Mouse (Mus musculus) heart, embryonic 13.5 days (tissue): ENCODE measurements around the gene Notch3. TPM values are rescaled to one million over a fixed set of nuclear protein-coding genes. Genes with fewer than 3 reads are reported as not detected.

Source experiments
- ATAC-seq: fragments of 200-750 bp; cut with Nextera tagmentation; 2 replicates; pipeline ENCODE4 v1.8.0; 2017; ENCODE audit warnings: moderate TSS enrichment; ENCODE audit not compliant: insufficient number of reproducible peaks, low FRiP score, low TSS enrichment; ENCODE audit errors: extremely low read depth
- H3K27ac ChIP-seq: fragments of 300-500 bp; sonication (generic); replicated peaks from 2 replicates; pipeline ENCODE4 v1.5.1; 2015; ENCODE audit warnings: moderate library complexity, mild to moderate bottlenecking, inconsistent platforms
- H3K27me3 ChIP-seq: fragments of 300-500 bp; sonication (generic); replicated peaks from 2 replicates; pipeline ENCODE4 v1.6.1; 2015; ENCODE audit warnings: mild to moderate bottlenecking, inconsistent platforms
- H3K36me3 ChIP-seq: fragments of 300-500 bp; sonication (generic); 2 replicates; pipeline ENCODE4 v1.6.1; 2015; ENCODE audit warnings: mild to moderate bottlenecking, inconsistent platforms
- H3K4me1 ChIP-seq: fragments of 300-500 bp; sonication (generic); 2 replicates; pipeline ENCODE4 v1.6.1; 2015; ENCODE audit warnings: inconsistent platforms
- H3K4me2 ChIP-seq: fragments of 300-500 bp; sonication (generic); 2 replicates; pipeline ENCODE4 v1.6.1; 2015; ENCODE audit warnings: inconsistent platforms, mild to moderate bottlenecking, moderate library complexity
- H3K4me3 ChIP-seq: fragments of 300-500 bp; sonication (generic); 2 replicates; pipeline ENCODE4 v1.5.1; 2015; ENCODE audit warnings: moderate library complexity, mild to moderate bottlenecking, inconsistent platforms
- H3K9ac ChIP-seq: fragments of 300-500 bp; sonication (generic); 2 replicates; pipeline ENCODE4 v1.6.1; 2015; ENCODE audit warnings: inconsistent platforms, mild to moderate bottlenecking, moderate library complexity
- H3K9me3 ChIP-seq: fragments of 300-500 bp; sonication (generic); 2 replicates; pipeline ENCODE4 v1.6.1; 2016; ENCODE audit warnings: inconsistent platforms
- WGBS: fragments of 180-500 bp; shearing (Covaris S2); methylation state at CpG from one replicate; pipeline ENCODE4 v1.1.7; 2015; ENCODE audit warnings: mixed read lengths; 5-methylcytosine and 5-hydroxymethylcytosine counted together
- polyA plus RNA-seq: library from polyadenylated mRNA; unstranded; fragments of >200 nt; fragmentation: Nextera tagmentation; extraction: Ambion mirVana; gene quantifications from 2 replicates; pipeline ENCODE4 v1.2.1, GENCODE M21; 2015

The Notch3 gene
- polyA plus RNA-seq, 1 experiment from 2014 or later: 5.7 TPM

DNA sequence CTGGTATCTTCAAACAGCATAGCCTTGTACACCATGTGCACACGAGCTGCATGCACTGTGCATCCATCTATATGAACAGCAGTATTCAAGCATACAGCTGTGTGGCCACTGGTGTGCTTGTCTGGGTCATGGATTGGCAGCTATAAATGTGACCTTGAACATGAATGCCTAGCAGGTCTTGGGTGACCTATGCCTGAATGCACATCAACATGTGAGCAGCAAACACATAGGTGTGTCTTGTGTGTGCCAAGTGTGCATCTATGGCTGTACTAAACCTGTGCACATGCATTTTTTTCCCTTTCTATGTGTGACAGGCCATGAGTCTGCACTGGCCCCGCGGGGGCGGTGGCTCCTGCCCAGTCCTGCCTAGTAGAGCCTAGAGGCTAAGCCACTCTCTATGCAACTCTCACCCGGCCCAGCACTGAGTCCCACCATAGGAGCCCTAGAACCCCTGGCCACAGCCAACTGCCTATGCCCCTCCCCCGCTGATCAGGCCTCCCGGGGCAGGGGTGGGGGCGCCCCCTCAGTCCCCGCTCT is 1.3 kb downstream of the Notch3 start:
- Histone ChIP-seq H3K9me3 (no peaks in the 10 kb centered on the region), H3K4me2 (peak overlapping the region; percentile 92), H3K4me1 (peaks cover 51% of the 10 kb centered on the region), H3K4me3 (peak overlapping the region; percentile 81), H3K9ac (peak overlapping the region; percentile 92), H3K27me3 (peaks cover 36% of the 10 kb centered on the region), H3K36me3 (no peaks in the 10 kb centered on the region), H3K27ac (peak overlapping the region; percentile 82)
- peak; percentile 30; the same call in 1 of the 2 replicates for ATAC-seq
- WGBS: 7% methylated on average over 8 of the region's 9 CpGs

DNA sequence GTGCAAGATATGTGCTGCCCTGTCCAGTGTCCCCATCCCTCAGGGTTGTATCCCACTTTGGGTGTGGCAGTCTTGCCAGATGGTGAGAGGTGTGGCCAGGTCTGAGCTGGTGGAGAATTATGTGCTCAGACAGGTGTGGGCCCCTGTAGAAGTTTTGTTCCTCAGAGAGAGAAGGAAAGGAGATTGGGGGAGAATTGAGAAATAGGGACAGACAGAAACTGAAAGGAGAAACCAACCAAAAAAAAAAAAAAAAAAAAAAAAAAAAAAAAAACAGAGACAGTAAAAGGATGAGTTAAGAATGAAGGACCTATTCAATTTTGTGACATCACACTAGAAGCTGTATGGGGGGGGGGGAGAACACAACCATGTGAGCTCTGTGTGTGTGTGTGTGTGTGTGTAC is 1.9 kb downstream of the Notch3 start:
- no peak for ATAC-seq
- H3K9ac ChIP-seq: no peak overlapping the region
- H3K9me3 ChIP-seq: no peaks in the 10 kb centered on the region
- no peaks in the 10 kb centered on the region for H3K36me3 ChIP-seq
- H3K27me3 ChIP-seq: peaks cover 36% of the 10 kb centered on the region
- H3K4me1 ChIP-seq: peaks cover 45% of the 10 kb centered on the region
- no peak overlapping the region for H3K4me3 ChIP-seq
- H3K27ac ChIP-seq: 0 out of 2 replicates have a peak overlapping the region, but pooled peaks have one; percentile 2
- H3K4me2 ChIP-seq: peak overlapping the region; percentile 92

DNA sequence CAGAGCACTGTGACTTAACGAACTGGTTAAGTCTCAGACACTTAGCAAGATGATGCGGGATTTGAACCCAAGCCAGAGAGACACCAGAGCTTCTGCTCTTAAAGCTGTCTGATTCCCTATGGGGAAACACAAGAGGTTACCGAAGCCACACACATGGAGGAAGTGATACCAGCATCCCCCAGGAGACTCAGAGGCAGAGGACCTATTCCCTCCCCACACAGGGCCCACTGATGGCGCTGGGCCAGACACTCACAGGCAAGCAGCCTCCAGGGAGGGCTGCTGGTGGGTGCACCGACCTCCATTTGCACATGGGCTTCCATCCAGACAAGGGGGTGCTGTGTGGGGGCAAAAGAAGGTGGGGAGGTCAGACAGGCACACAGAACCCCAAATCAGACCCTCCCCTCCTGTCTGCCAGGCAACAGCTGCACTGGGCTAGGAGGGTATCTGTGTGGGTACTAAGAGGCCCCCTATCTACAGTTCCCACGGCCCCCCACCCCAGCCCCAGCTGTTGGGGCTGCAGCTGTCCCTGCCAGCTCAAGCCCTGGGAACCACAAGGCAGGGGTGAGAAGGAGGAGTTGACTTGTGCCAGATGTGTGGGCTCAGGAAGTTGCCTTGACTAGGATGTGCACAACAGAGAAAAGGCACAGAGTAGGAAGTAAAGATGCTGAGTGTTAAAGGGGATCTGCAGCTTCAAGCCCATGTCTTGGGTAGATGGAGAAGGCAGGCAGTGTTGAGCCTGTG is 2.6 kb downstream of the Notch3 start:
- WGBS: 57% methylated on average over 6 of the region's 6 CpGs
- Histone ChIP-seq H3K27ac (0 out of 2 replicates have a peak overlapping the region, but pooled peaks have one; percentile 2), H3K4me2 (peak overlapping the region; percentile 22; the same call in 1 of the 2 replicates), H3K27me3 (peaks cover 36% of the 10 kb centered on the region), H3K4me1 (peaks cover 40% of the 10 kb centered on the region), H3K9me3 (no peaks in the 10 kb centered on the region), H3K4me3 (no peak overlapping the region), H3K9ac (peak overlapping the region; percentile 17; the same call in 1 of the 2 replicates), H3K36me3 (no peaks in the 10 kb centered on the region)
- no peak for ATAC-seq

DNA sequence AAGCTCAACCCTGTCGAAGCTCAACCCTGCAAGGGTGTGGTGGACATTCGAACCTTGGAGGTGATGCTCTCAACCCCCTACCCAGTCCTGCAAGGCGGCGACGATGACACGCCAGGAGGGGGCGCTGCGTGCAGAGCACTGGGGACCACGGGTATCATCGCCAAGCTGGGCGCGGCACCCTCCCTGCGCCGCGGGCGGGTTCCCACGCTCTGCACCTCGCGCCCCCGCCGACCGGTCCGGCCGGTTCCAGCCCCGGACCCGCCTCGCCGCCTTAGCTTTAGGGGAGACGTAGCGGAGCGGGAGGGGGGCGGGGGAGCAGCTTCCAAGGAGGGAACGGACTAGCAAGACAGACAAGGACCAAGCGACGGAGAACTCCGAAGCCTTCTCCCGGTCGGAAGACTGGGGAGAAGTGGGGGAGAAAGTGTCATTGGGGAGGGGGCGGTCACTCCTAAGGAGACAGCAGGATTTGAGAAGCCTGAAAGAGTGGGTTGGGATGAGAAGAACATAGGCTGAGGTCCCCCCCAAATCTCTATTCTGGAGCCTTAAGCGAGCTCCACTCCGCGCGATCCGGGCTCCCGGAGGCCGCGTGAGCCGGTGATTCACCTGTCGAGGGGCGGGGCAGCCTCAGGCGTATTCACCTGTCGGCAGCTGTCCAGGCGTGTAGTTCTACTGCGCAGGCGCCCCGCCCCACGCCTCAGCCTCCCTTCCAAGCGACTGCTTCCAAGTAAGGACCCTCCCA is 4.4 kb downstream of the Notch3 start:
- H3K4me2 ChIP-seq: peak overlapping the region; percentile 97
- no peak for ATAC-seq
- H3K27ac ChIP-seq: no peak overlapping the region
- H3K4me3 ChIP-seq: peak overlapping the region; percentile 61
- WGBS: 3% methylated on average over 58 of the region's 58 CpGs
- peak overlapping the region; percentile 81 for H3K9ac ChIP-seq
- H3K27me3 ChIP-seq: peaks cover 31% of the 10 kb centered on the region
- H3K9me3 ChIP-seq: no peaks in the 10 kb centered on the region
- peaks cover 40% of the 10 kb centered on the region for H3K4me1 ChIP-seq
- peaks cover 14% of the 10 kb centered on the region for H3K36me3 ChIP-seq

DNA sequence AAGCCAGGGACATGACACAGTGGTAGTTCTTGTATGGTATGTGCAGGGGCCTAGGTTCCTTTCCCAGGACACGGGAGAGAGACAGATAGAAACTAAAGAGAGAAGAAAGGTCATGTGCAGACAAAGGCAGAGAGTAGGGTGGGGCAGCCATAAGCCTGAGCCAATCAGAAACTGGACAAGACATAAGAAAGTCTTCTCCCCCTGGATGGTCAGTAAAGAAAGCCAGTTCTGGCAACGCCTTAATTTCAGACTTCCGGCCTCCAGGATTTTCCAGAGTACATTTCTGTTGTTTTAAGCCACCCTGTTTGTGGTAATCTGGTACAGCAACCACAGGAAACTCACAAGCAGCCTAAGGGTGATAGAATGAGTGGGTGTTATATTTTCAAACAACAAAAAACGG is 5.8 kb downstream of the Notch3 start:
- WGBS: 72% methylated on average over 4 of the region's 4 CpGs

DNA sequence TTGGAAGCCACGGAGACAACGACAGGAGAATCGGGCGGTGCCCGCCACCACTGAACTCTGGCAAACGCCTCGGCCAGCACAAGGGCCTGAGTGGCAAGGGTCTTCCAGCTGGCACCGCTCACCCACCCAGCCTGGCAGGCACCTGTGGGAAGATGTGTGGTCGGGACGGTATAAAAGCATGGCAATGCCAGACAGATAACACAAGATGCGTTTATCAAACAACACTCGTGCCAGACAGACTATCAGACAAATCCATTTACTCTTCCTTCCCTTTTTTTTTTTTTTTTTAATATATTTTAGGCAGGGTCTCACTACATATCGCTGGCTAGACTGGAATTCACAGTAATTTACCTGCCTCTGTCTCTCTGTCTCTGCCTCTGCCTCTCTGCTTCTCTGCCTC is 7.8 kb downstream of the Notch3 start:
- Histone ChIP-seq H3K4me1 (peaks cover 18% of the 10 kb centered on the region), H3K27ac (no peak overlapping the region), H3K36me3 (peaks cover 42% of the 10 kb centered on the region), H3K9ac (no peak overlapping the region), H3K4me2 (no peak overlapping the region), H3K4me3 (no peak overlapping the region), H3K27me3 (peaks cover 24% of the 10 kb centered on the region), H3K9me3 (no peaks in the 10 kb centered on the region)
- ATAC-seq: no peak
- WGBS: 89% methylated on average over 13 of the region's 13 CpGs

More for the DNA sequence above, 5.8 kb downstream of the Notch3 start:
- peaks cover 31% of the 10 kb centered on the region for H3K27me3 ChIP-seq
- H3K9me3 ChIP-seq: no peaks in the 10 kb centered on the region
- ATAC-seq: no peak
- no peak overlapping the region for H3K4me3 ChIP-seq
- H3K4me2 ChIP-seq: no peak overlapping the region
- H3K9ac ChIP-seq: no peak overlapping the region
- H3K27ac ChIP-seq: no peak overlapping the region
- peaks cover 36% of the 10 kb centered on the region for H3K4me1 ChIP-seq
- peaks cover 22% of the 10 kb centered on the region for H3K36me3 ChIP-seq

DNA sequence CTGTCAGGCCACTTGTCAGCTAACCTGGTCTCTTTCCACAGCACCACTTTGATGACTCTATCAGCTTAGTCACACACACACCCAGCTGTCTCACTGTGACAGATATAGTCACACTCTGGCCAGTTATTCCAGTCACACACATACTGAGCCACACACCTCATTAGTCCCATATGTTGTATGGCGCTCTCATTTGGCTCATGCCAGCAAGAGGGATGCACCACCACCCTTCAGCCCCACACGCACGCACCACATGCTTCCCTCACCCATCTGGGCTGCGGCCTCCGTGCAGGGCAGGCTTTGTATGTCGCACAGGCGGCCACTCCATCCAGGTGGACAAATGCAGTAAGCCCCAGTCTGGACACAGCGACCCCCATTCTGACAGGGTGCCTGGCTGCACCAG is 19.9 kb downstream of the Notch3 start:
- H3K27ac ChIP-seq: no peak overlapping the region
- no peak overlapping the region for H3K4me2 ChIP-seq
- H3K4me3 ChIP-seq: no peak overlapping the region
- ATAC-seq: no peak
- H3K9me3 ChIP-seq: no peaks in the 10 kb centered on the region
- H3K9ac ChIP-seq: no peak overlapping the region
- H3K4me1 ChIP-seq: peaks cover 4% of the 10 kb centered on the region
- peaks cover 84% of the 10 kb centered on the region for H3K36me3 ChIP-seq
- 89% methylated on average over 8 of the region's 8 CpGs for whole genome bisulfite sequencing
- H3K27me3 ChIP-seq: no peaks in the 10 kb centered on the region

DNA sequence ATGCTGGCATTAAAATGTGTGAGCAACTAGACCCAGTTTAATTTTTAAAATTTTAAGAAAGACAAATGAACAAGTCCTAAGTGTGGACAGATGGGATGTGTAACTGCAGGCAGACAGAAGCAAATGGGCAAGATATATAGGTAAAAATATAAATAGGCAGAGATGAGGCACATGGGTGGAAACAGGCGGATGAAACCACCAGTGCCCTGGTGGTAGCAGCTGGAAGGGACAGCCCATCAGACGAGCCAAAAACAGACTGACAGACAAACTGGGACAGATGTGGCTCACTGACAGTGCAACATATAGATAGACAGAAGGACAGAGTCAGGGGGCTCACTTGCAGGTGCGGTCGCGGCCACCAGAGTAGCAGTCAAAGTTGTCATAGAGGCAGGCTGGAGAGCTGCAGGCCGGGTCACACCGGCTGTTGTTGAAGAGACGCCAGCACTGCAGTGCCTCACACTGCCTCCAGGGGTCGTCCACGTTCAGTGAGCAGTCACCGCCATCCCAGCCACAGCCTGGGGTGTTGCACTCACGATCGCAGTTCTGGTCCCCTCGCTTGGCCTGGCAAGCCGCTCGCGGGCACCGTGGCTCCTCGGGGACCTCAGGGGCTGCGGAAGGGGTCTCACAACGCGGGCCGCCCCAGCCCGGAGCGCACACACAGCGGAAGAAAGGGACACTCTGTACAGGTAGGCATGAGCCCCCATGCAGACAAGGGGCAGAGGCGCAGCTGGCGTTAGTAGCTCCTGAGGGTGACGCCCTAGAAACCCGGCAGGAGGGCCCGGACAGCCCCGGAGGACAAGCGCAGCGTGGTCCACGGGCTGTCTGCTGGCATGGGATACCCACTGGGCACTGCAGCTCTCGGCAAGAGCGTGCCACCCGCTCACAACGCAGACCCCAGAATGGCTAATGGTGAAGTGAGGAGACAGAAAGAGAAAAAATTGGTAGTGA is 23.5 kb downstream of the Notch3 start:
- 24% methylated on average over 38 of the region's 39 CpGs for WGBS
- H3K9me3 ChIP-seq: no peaks in the 10 kb centered on the region
- H3K4me1 ChIP-seq: peaks cover 4% of the 10 kb centered on the region
- H3K4me3 ChIP-seq: peak overlapping the region; percentile 41
- H3K36me3 ChIP-seq: peaks cover 86% of the 10 kb centered on the region
- no peak for ATAC-seq
- peak overlapping the region; percentile 73 for H3K4me2 ChIP-seq
- H3K27ac ChIP-seq: no peak overlapping the region
- no peaks in the 10 kb centered on the region for H3K27me3 ChIP-seq
- peak overlapping the region; percentile 75 for H3K9ac ChIP-seq

DNA sequence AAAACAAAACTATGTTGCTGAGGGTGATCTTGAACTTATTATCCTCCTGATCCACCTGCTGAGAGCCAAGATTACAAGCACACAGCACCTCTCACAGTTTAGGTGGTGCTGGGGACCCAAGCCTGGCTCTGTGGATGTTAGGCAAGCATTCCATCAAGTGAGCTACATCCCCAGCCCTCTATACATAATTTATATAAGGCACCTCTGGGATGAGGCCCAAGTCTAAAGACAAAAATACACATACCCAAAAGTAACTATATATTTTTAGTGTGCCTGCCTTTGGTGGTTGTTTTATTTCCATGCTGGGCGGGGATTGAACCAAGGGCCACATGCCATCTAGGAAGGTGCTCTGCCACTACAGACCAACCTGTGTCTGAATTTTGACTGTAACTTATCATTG is 24.4 kb downstream of the Notch3 start:
- H3K4me1 ChIP-seq: peaks cover 4% of the 10 kb centered on the region
- no peak overlapping the region for H3K4me3 ChIP-seq
- peaks cover 86% of the 10 kb centered on the region for H3K36me3 ChIP-seq
- 82% methylated on average over 1 of the region's 1 CpGs for WGBS
- no peak overlapping the region for H3K4me2 ChIP-seq
- no peaks in the 10 kb centered on the region for H3K9me3 ChIP-seq
- no peaks in the 10 kb centered on the region for H3K27me3 ChIP-seq
- no peak overlapping the region for H3K27ac ChIP-seq
- no peak overlapping the region for H3K9ac ChIP-seq
- ATAC-seq: no peak

DNA sequence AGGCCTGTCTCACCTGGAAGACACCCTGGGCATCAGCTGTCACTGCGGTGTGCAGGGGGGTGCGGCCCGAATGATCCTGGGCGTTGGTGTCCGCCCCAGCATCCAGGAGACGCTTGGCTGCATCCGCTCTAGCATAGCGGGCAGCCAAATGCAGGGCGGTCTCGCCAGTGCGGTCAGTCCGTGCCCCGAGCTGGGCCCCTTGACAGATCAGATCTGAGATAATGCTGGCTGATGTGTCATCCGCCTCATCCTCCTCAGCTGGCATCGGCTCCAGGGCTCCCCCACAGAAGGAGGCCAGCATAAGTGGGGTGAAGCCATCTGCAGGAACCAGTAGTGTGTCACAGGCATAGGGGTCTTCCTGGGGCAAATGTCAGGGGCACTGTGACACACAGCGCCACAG is 33.3 kb downstream of the Notch3 start:
- no peak for ATAC-seq
- Histone ChIP-seq H3K4me2 (no peak overlapping the region), H3K4me3 (no peak overlapping the region), H3K36me3 (peaks cover 89% of the 10 kb centered on the region), H3K9ac (no peak overlapping the region), H3K9me3 (no peaks in the 10 kb centered on the region), H3K4me1 (no peaks in the 10 kb centered on the region), H3K27me3 (no peaks in the 10 kb centered on the region), H3K27ac (no peak overlapping the region)
- 88% methylated on average over 16 of the region's 16 CpGs for WGBS

DNA sequence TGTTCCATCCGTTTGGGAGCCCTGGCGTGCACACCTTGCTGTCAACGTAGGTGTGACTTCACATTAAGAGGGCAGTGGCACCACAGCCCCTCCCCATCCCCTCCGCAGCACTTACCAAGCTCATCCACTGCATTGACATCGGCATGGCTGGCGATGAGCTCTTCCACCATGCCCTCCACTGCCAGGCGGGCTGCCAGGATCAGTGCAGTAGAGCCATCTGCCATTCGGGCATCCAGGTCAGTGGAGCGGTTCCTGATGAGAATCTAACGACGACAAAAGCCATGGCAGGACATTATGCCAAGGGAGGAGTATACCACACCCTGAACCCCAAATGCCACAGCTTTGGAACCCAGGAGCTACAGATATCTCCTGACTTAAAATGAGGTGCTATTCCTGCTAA is 34.6 kb downstream of the Notch3 start:
- peaks cover 84% of the 10 kb centered on the region for H3K36me3 ChIP-seq
- no peak for ATAC-seq
- no peak overlapping the region for H3K4me3 ChIP-seq
- H3K9me3 ChIP-seq: no peaks in the 10 kb centered on the region
- H3K9ac ChIP-seq: no peak overlapping the region
- peaks cover 6% of the 10 kb centered on the region; the same call in 1 of the 2 replicates for H3K4me1 ChIP-seq
- H3K27ac ChIP-seq: no peak overlapping the region
- no peak overlapping the region for H3K4me2 ChIP-seq
- no peaks in the 10 kb centered on the region for H3K27me3 ChIP-seq
- 92% methylated on average over 11 of the region's 11 CpGs for WGBS
